Mouse (Mus musculus): ENCODE measurements at regions not wholly inside any gene's neighbourhood (a gene's known extent, or its start where the extent isn't known, plus 50 kb on each side); places are given as distances from the start of the nearest gene placed in this dataset.
"Not testable (repeated sequence)": the region's sequence is repeated elsewhere in the genome, so short reads cannot be mapped to it uniquely, and the experiment has no call there.

GRCm38 (mm10) chr5:64586316-64586715, 216.9 kb upstream of the Klf3 start:
- DNase-seq: no peak

GRCm38 (mm10) chr5:64586933-64587332, 216.3 kb upstream of the Klf3 start:
- DNase-seq: no peak

- no peak for DNase-seq
Measured at GRCm38 (mm10) chr5:64587895-64588738, 215.1 kb upstream of the Klf3 start.

GRCm38 (mm10) chr5:64588768-64589167, 214.4 kb upstream of the Klf3 start:
- not testable (repeated sequence) for DNase-seq

- DNase-seq: no peak
Measured at GRCm38 (mm10) chr5:64590036-64590435, 213.2 kb upstream of the Klf3 start.

GRCm38 (mm10) chr5:64590747-64591146, 212.4 kb upstream of the Klf3 start:
- no peak for DNase-seq

- DNase-seq: no peak
Measured at GRCm38 (mm10) chr5:64591792-64592191, 211.4 kb upstream of the Klf3 start.

GRCm38 (mm10) chr5:64595220-64595619, 208.0 kb upstream of the Klf3 start:
- no peak for DNase-seq

GRCm38 (mm10) chr5:64595751-64596344, 207.3 kb upstream of the Klf3 start:
- no peak for DNase-seq

- DNase-seq: no peak
Measured at GRCm38 (mm10) chr5:64597021-64597420, 206.2 kb upstream of the Klf3 start.

- no peak for DNase-seq
Measured at GRCm38 (mm10) chr5:64597451-64597850, 205.7 kb upstream of the Klf3 start.

- no peak for DNase-seq
Measured at GRCm38 (mm10) chr5:64598606-64599005, 204.6 kb upstream of the Klf3 start.

- DNase-seq: no peak
Measured at GRCm38 (mm10) chr5:64599015-64599414, 204.2 kb upstream of the Klf3 start.

- peak; percentile 14 for DNase-seq
Measured at GRCm38 (mm10) chr5:64599865-64600288, 203.3 kb upstream of the Klf3 start.

- no peak for DNase-seq
Measured at GRCm38 (mm10) chr5:64600392-64600791, 202.8 kb upstream of the Klf3 start.

GRCm38 (mm10) chr5:64600811-64601210, 202.4 kb upstream of the Klf3 start:
- no peak for DNase-seq

GRCm38 (mm10) chr5:64601285-64601684, 201.9 kb upstream of the Klf3 start:
- no peak for DNase-seq

GRCm38 (mm10) chr5:64601832-64602231, 201.4 kb upstream of the Klf3 start:
- DNase-seq: no peak

GRCm38 (mm10) chr5:64602356-64602936, 200.7 kb upstream of the Klf3 start:
- no peak for DNase-seq

GRCm38 (mm10) chr5:64602996-64603755, 200.0 kb upstream of the Klf3 start:
- DNase-seq: no peak

- DNase-seq: no peak
Measured at GRCm38 (mm10) chr5:64605171-64605570, 198.0 kb upstream of the Klf3 start.

GRCm38 (mm10) chr5:64605991-64606390, 197.2 kb upstream of the Klf3 start:
- DNase-seq: no peak
